Mouse (Mus musculus) layer of hippocampus, adult 2 months (tissue): Measurements from ENCODE around the gene Gm14851. TPM values are rescaled to one million over a fixed set of nuclear protein-coding genes. Genes with fewer than 3 reads are reported as not detected.
"Not testable (repeated sequence)": the region's sequence is repeated elsewhere in the genome, so short reads cannot be mapped to it uniquely, and the experiment has no call there.

ENCODE experiments used
- DNase-seq, 2 experiments: peaks; one replicate each; pipeline ENCODE4 v3.0.0; 2022; ENCODE audit warnings: low spot score in 2 of 2
- H3K27ac ChIP-seq: fragments of 200-600 bp; 2 replicates; pipeline ENCODE4 v1.8.1; 2022
- H3K4me3 ChIP-seq: fragments of 200-600 bp; 2 replicates; pipeline ENCODE4 v1.8.1; 2022; ENCODE audit warnings: mild to moderate bottlenecking
- CTCF ChIP-seq: fragments of 200-600 bp; conservative IDR thresholded peaks from 2 replicates; pipeline ENCODE4 v1.8.1; 2022; ENCODE audit warnings: antibody characterized with exemption, mild to moderate bottlenecking, moderate library complexity
- long read RNA-seq, 2 experiments: library from polyadenylated mRNA; stranded (forward); transcript quantifications; one replicate each; pipeline ENCODE4 v2.0.0; 2021; ENCODE audit warnings: borderline mapping rate in 2 of 2
- total RNA-seq, 2 experiments: library from RNA; stranded (reverse); gene quantifications; 2 replicates each; pipeline ENCODE4 v1.2.3; 2021

Gene Gm14851
- total RNA-seq = not detected
- long read RNA-seq, experiment 1 = 0 reads
- long read RNA-seq, experiment 2 = 0 reads

- not testable (repeated sequence) for DNase-seq, H3K27ac ChIP-seq, H3K4me3 ChIP-seq
These were observed at the start of gene Gm14851 for GRCm38 (mm10) chr8:21095950-21096349. TSS of gene Gm14851 (minus strand) at chr8:21096050.

GRCm38 (mm10) chr8:21134342-21134741, 38.5 kb upstream of the Gm14851 start, which contains the start of gene Defa30:
TSS of gene Defa30 (plus strand) at chr8:21134642.
- DNase-seq, H3K4me3 ChIP-seq, H3K27ac ChIP-seq: not testable (repeated sequence)

- no peak overlapping the region for H3K4me3 ChIP-seq
- DNase-seq = no peak
- H3K27ac ChIP-seq = no peak overlapping the region
- no peak for TF ChIP-seq CTCF
These were observed 2.7 kb downstream of the Gm14851 start for GRCm38 (mm10) chr8:21093106-21093505.

- not testable (repeated sequence) for H3K27ac ChIP-seq, H3K4me3 ChIP-seq, DNase-seq
These were observed 11.7 kb downstream of the Gm14851 start, which contains the start of gene Defa25 for GRCm38 (mm10) chr8:21084142-21084541. TSS of gene Defa25 (plus strand) at chr8:21084442.

GRCm38 (mm10) chr8:21064738-21065137, 31.1 kb downstream of the Gm14851 start, which contains the start of gene Defa35:
TSS of gene Defa35 (plus strand) at chr8:21065038.
- not testable (repeated sequence) for H3K4me3 ChIP-seq, DNase-seq, H3K27ac ChIP-seq

- H3K4me3 ChIP-seq, DNase-seq, H3K27ac ChIP-seq: not testable (repeated sequence)
These were observed 41.1 kb downstream of the Gm14851 start, which contains the start of gene Defa23 for GRCm38 (mm10) chr8:21054747-21055146. TSS of gene Defa23 (plus strand) at chr8:21055047.

Other genes starting within 250 kb of the Gm14851 start
- not detected for gene Defb33, start 203.4 kb downstream of the Gm14851 start, total RNA-seq
- gene Gm15056, start 193.4 kb downstream of the Gm14851 start, total RNA-seq = not detected
- not detected for gene Gm6040, start 174.0 kb downstream of the Gm14851 start, total RNA-seq
- not detected for gene AY761185, start 151.3 kb downstream of the Gm14851 start, total RNA-seq
- not detected for gene Defa21, start 70.5 kb downstream of the Gm14851 start, total RNA-seq
- not detected for gene Defa23, start 41.0 kb downstream of the Gm14851 start, total RNA-seq
- gene Defa35, start 31.0 kb downstream of the Gm14851 start, total RNA-seq = not detected
- not detected for gene Defa25, start 11.6 kb downstream of the Gm14851 start, total RNA-seq
- not detected for gene Defa30, start 38.6 kb upstream of the Gm14851 start, total RNA-seq
- not detected for gene Defa22, start 66.2 kb upstream of the Gm14851 start, total RNA-seq
- not detected for gene Defa31, start 95.6 kb upstream of the Gm14851 start, total RNA-seq
- not detected for gene Gm15293, start 105.5 kb upstream of the Gm14851 start, total RNA-seq
- not detected for gene Gm15292, start 153.7 kb upstream of the Gm14851 start, total RNA-seq
- not detected for gene Defa27, start 219.5 kb upstream of the Gm14851 start, total RNA-seq
- not detected for gene Defa29, start 231.0 kb upstream of the Gm14851 start, total RNA-seq